Comparison of ENCODE assay signal across 8 mouse cellular contexts in genomic region chrX:52971211-52972006, GRCm38 (mm10). TPM values are rescaled to one million over a fixed set of nuclear protein-coding genes. Genes with fewer than 3 reads are reported as not detected.
A peak's percentile ranks its signal among the peaks of the same experiment; 100 is the strongest.
DNase-seq lines count a peak whose midpoint lies in the region; ATAC-seq lines count a peak whose summit lies in the region.

No protein-coding gene starts in this region.

- H3K36me3 ChIP-seq in intestine, embryonic 16.5 days (ENCODE audit: control insufficient read depth, insufficient read depth, low read length) = no peaks in the 10 kb centered on the region
- no peaks in the 10 kb centered on the region for H3K36me3 ChIP-seq in midbrain, embryonic 13.5 days

- no peak overlapping the region for H3K4me2 ChIP-seq in intestine, embryonic 16.5 days (ENCODE audit: low read depth, low read length)
- H3K4me2 ChIP-seq in midbrain, embryonic 13.5 days (replicated peaks) = no peak overlapping the region

- H3K4me1 ChIP-seq in intestine, embryonic 16.5 days (ENCODE audit: control insufficient read depth, insufficient read depth, low read length) = no peaks in the 10 kb centered on the region
- H3K4me1 ChIP-seq in midbrain, embryonic 13.5 days (replicated peaks) = no peaks in the 10 kb centered on the region

- H3K9me3 ChIP-seq in intestine, embryonic 16.5 days (ENCODE audit: control insufficient read depth, low read length) = no peaks in the 10 kb centered on the region
- H3K9me3 ChIP-seq in midbrain, embryonic 13.5 days = no peaks in the 10 kb centered on the region

- WGBS in intestine, embryonic 16.5 days = 48% methylated on average over 3 of the region's 3 CpGs
- WGBS in midbrain, embryonic 13.5 days = 67% methylated on average over 3 of the region's 3 CpGs

- H3K9ac ChIP-seq in intestine, embryonic 16.5 days (ENCODE audit: low read depth, low read length) = no peak overlapping the region
- no peak overlapping the region for H3K9ac ChIP-seq in midbrain, embryonic 13.5 days (replicated peaks)

- ATAC-seq in common myeloid progenitor, adult 5-6 weeks (replicated peaks; ENCODE audit: low read depth, poor library complexity, severe bottlenecking) = peak; percentile 99
- ATAC-seq in intestine, embryonic 16.5 days = peak; percentile 77
- ATAC-seq in neutrophil, adult 5-6 weeks (ENCODE audit: extremely low read depth, insufficient number of reproducible peaks, low FRiP score, poor library complexity, severe bottlenecking) = 0 out of 2 replicates have a peak, but pooled peaks have one; percentile 44
- ATAC-seq in midbrain, embryonic 13.5 days = no peak

- no peak overlapping the region for H3K27ac ChIP-seq in intestine, embryonic 16.5 days (ENCODE audit: low read length)
- H3K27ac ChIP-seq in midbrain, embryonic 13.5 days = no peak overlapping the region

- H3K27me3 ChIP-seq in intestine, embryonic 16.5 days (replicated peaks; ENCODE audit: control insufficient read depth, insufficient read depth, low read length) = no peaks in the 10 kb centered on the region
- no peaks in the 10 kb centered on the region for H3K27me3 ChIP-seq in midbrain, embryonic 13.5 days

- peak; percentile 12 for DNase-seq in adipocyte (ENCODE audit: low spot score)
- no peak for DNase-seq in left cerebral cortex, adult 11 months (ENCODE audit: low spot score)
- no peak for DNase-seq in layer of hippocampus, postnatal 25 days (ENCODE audit: extremely low spot score in 1 of 2, low spot score in 1 of 2)
- DNase-seq in layer of hippocampus, adult 18-20 months (ENCODE audit: low spot score in 2 of 2) = no peak

- H3K4me3 ChIP-seq in intestine, embryonic 16.5 days (ENCODE audit: low read length) = no peak overlapping the region
- H3K4me3 ChIP-seq in midbrain, embryonic 13.5 days (replicated peaks) = no peak overlapping the region

RNA-seq across cellular contexts. Expression of gene Hprt, which starts 16.5 kb away (rescaled TPM):
- 339 and 352 TPM in 2 replicates for total RNA-seq in common myeloid progenitor, adult 5-6 weeks (2017)
- polyA plus RNA-seq in intestine, embryonic 16.5 days (2015; fragmentation: Nextera tagmentation; extraction: Ambion mirVana) = 267 and 274 TPM in 2 replicates
- total RNA-seq in neutrophil, adult 5-6 weeks (2017) = 96.3 and 99.9 TPM in 2 replicates
- polyA plus RNA-seq in midbrain, embryonic 13.5 days (2015; fragmentation: Nextera tagmentation; extraction: Ambion mirVana) = 57.4 and 62.6 TPM in 2 replicates
- total RNA-seq in layer of hippocampus, postnatal 25 days (2021) = 100 to 1,000 TPM; 126 to 130 TPM
- 100 to 1,000 TPM; 125 to 154 TPM for total RNA-seq in layer of hippocampus, adult 18-20 months (2021)

RNA-seq across cellular contexts. Expression of gene Phf6, which starts 59.3 kb away (rescaled TPM):
- 49.8 and 54.1 TPM in 2 replicates for total RNA-seq in common myeloid progenitor, adult 5-6 weeks (2017)
- 19.9 and 21.9 TPM in 2 replicates for polyA plus RNA-seq in intestine, embryonic 16.5 days (2015; fragmentation: Nextera tagmentation; extraction: Ambion mirVana)
- 26.2 and 27.9 TPM in 2 replicates for total RNA-seq in neutrophil, adult 5-6 weeks (2017)
- polyA plus RNA-seq in midbrain, embryonic 13.5 days (2015; fragmentation: Nextera tagmentation; extraction: Ambion mirVana) = 91.0 and 94.3 TPM in 2 replicates
- total RNA-seq in layer of hippocampus, postnatal 25 days (2021) = 10 to 100 TPM; 19.4 to 20.8 TPM
- total RNA-seq in layer of hippocampus, adult 18-20 months (2021) = 10 to 100 TPM; 19.2 to 20.5 TPM
